Mouse (Mus musculus) testis, adult 2 months (tissue): ENCODE data around the gene Ercc2. TPM values are rescaled to one million over a fixed set of nuclear protein-coding genes. Genes with fewer than 3 reads are reported as not detected.

ENCODE experiments used
- H3K27ac ChIP-seq: fragments of 200-500 bp; 2 replicates; pipeline ENCODE4 v1.5.1; 2012; ENCODE audit warnings: low read depth, low read length; ENCODE audit not compliant: control insufficient read depth, insufficient read depth
- H3K27me3 ChIP-seq: fragments of 200-500 bp; 2 replicates; pipeline ENCODE4 v1.6.1; 2012; ENCODE audit warnings: mild to moderate bottlenecking, low read length, moderate library complexity; ENCODE audit not compliant: control insufficient read depth, insufficient read depth
- H3K36me3 ChIP-seq: fragments of 200-500 bp; 2 replicates; pipeline ENCODE4 v1.6.1; 2012; ENCODE audit warnings: mild to moderate bottlenecking, low read length; ENCODE audit not compliant: control insufficient read depth, insufficient read depth
- H3K4me1 ChIP-seq: fragments of 200-500 bp; 2 replicates; pipeline ENCODE4 v1.6.1; 2012; ENCODE audit warnings: low read length; ENCODE audit not compliant: control insufficient read depth, insufficient read depth
- H3K4me3 ChIP-seq: fragments of 200-500 bp; 2 replicates; pipeline ENCODE4 v1.5.1; 2012; ENCODE audit warnings: low read depth, mild to moderate bottlenecking, low read length, moderate library complexity, mixed read lengths; ENCODE audit not compliant: control insufficient read depth
- CTCF ChIP-seq: fragments of 200-500 bp; IDR thresholded peaks from 2 replicates; pipeline ENCODE4 v1.5.1; 2012; ENCODE audit warnings: low read depth, mild to moderate bottlenecking, inconsistent platforms, low read length, moderate library complexity; ENCODE audit not compliant: control insufficient read depth, insufficient read depth, insufficient replicate concordance
- POLR2A ChIP-seq: fragments of 200-500 bp; IDR thresholded peaks from 2 replicates; pipeline ENCODE4 v1.6.1; 2012; ENCODE audit warnings: low read depth, mild to moderate bottlenecking, inconsistent platforms, low read length, moderate library complexity; ENCODE audit not compliant: control insufficient read depth
- polyA plus RNA-seq: library from polyadenylated mRNA; depleted of rRNA; stranded (reverse); fragments of >200 nt; gene quantifications from 2 replicates; pipeline ENCODE4 v1.2.3, GENCODE M21; 2012

Ercc2 gene
- polyA plus RNA-seq, 1 experiment: 53.3 TPM

DNA sequence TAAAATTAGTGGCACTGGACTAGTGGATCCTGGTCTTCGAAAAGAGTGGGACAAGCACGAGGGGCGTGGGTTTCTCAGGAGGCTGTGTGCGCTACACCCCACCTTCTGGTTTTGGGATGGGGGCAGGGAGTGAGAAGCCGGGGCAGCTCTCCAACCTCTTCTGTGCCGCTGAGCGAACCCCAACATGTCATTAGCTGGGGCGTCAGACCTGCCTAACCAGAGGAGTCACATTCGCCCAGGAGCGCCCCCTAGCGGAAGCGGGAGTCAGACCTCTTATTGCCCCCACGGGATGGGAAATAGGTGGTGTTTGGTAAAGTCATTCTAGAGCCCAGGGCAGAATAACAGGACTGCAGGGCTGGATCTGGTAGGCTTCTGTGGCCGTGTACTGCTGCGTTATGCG is 20.1 kb upstream of the Ercc2 start:
- Histone ChIP-seq H3K27ac (no peak overlapping the region), H3K4me1 (peaks cover 54% of the 10 kb centered on the region), H3K4me3 (peak overlapping the region; percentile 89), H3K27me3 (no peaks in the 10 kb centered on the region), H3K36me3 (no peaks in the 10 kb centered on the region)
- TF ChIP-seq CTCF: peak; percentile 87
- TF ChIP-seq POLR2A: no peak

DNA sequence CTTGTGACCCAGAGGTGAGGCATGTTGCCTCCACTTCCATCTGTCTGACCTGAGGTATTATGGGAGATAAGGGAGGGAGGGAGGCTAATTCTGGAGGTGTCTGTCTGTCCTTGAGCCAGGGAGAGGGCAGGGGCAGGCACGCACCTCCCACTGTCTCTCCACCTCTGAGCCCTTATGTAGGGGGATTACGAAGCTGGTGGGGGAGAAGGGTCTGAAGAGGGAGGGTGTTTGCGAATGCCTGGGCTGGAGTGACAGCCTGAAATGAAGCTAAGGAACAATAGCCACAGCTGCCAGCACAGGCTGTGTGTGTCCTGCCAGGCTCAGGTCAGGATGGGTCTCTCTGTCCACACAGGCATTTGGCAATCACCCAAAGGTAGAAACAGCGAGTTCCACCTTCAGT is 19.5 kb upstream of the Ercc2 start:
- TF ChIP-seq CTCF: no peak
- TF ChIP-seq POLR2A: no peak
- H3K4me3 ChIP-seq: no peak overlapping the region
- peaks cover 58% of the 10 kb centered on the region for H3K4me1 ChIP-seq

DNA sequence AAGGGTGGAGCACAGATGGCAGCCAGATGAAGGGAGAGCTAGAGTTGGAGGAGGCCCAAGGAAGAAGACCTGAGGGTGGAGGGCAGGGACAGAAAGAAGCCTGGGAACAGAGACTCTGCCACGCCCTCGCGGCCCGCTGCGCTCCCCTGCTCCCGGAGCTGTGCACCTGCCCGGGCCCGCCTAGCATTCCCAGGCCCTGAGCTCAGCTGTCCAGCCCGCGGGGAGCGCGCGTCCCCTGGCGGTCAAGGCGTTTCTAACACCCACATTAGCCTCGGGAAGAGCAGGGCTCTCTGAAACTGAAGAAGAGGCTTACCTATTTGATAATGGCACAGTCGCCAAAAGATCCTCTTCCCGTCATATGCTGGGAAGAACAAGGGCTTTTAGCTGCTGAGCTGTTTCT is 17.9 kb upstream of the Ercc2 start:
- Histone ChIP-seq H3K4me1 (peaks cover 62% of the 10 kb centered on the region), H3K4me3 (no peak overlapping the region), H3K27ac (no peak overlapping the region), H3K36me3 (no peaks in the 10 kb centered on the region), H3K27me3 (no peaks in the 10 kb centered on the region)
- TF ChIP-seq POLR2A (no peak), CTCF (peak; percentile 90)

More for the DNA sequence above, 19.5 kb upstream of the Ercc2 start:
- Histone ChIP-seq H3K36me3 (no peaks in the 10 kb centered on the region), H3K27ac (no peak overlapping the region), H3K27me3 (no peaks in the 10 kb centered on the region)

DNA sequence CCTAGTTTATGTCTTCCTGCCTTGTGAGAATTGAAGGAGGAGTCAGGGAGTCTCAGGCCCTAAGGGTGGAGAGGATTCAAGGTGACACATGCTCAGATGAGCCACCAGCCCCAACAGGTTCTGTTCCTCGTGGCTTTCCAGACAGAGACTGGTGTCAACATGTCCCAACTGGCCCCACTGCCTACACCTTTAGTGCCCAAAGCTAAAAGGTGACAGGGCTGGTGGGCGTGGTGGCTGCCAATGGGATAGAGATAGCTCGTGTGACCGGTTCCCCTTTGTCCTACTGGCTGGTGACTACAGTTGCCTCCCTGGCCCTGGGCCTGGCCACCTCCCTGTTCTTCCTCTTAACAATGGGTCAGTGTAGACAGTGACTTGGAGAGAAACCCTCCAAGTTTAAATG is 16.4 kb upstream of the Ercc2 start:
- no peak for TF ChIP-seq POLR2A
- no peak for TF ChIP-seq CTCF
- no peak overlapping the region for H3K27ac ChIP-seq
- H3K27me3 ChIP-seq: no peaks in the 10 kb centered on the region
- H3K4me3 ChIP-seq: no peak overlapping the region
- H3K36me3 ChIP-seq: no peaks in the 10 kb centered on the region
- peaks cover 62% of the 10 kb centered on the region for H3K4me1 ChIP-seq

DNA sequence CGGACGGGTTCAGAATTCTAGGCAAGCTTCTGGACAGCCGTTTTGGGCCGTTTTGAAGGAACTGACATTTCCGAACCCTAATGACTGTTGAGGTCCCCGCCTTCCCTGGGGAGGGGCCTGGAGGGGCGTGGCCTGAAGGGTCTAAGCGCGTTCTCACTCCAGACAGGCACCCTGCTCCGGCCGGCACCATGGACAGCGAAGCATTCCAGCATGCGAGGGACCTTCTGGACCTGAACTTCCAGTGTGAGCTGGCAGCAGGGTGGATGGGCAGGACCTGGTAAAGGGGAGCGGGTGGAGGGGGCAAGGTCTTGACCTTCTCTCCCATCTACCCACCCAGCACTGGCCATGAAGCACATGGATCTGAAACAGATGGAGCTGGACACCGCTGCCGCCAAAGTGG is 13.4 kb upstream of the Ercc2 start:
- peak; percentile 76 for TF ChIP-seq POLR2A
- peak; percentile 13; the same call in 1 of the 2 replicates for TF ChIP-seq CTCF
- H3K36me3 ChIP-seq: no peaks in the 10 kb centered on the region; the same call in 1 of the 2 replicates
- peaks cover 42% of the 10 kb centered on the region for H3K4me1 ChIP-seq
- H3K27ac ChIP-seq: peak overlapping the region; percentile 91
- H3K27me3 ChIP-seq: no peaks in the 10 kb centered on the region
- peak overlapping the region; percentile 88 for H3K4me3 ChIP-seq

DNA sequence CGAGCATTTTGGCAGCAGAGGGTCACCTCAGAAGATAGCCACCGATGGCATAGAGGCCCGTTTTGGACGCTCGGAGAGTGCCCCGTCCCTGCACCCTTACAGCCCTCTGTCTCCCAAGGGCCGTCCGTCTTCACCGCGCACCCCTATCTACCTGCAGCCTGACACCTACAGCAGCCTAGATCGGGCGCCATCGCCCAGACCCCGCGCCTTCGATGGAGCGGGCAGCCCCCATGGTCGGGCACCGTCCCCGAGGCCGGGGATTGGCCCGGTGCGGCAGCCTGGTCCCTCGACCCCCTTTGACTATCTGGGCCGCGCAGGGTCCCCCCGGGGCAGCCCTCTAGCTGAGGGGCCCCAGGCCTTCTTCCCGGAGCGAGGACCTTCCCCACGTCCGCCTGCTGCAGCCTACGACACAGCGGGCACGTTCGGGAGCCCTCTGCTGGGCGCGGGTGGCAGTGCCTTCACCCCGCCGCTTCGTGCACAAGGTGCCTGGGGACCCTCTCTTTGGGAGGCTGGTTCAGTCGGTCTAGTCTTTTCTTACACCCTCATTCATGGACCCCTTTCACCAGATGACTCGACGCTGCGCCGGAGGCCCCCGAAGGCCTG is 11.9 kb upstream of the Ercc2 start:
- no peaks in the 10 kb centered on the region for H3K27me3 ChIP-seq
- H3K4me3 ChIP-seq: peak overlapping the region; percentile 71
- TF ChIP-seq CTCF (peak; percentile 72; the same call in 1 of the 2 replicates), POLR2A (no peak)
- H3K27ac ChIP-seq: 0 out of 2 replicates have a peak overlapping the region, but pooled peaks have one; percentile 5
- no peaks in the 10 kb centered on the region; the same call in 1 of the 2 replicates for H3K36me3 ChIP-seq
- peaks cover 30% of the 10 kb centered on the region for H3K4me1 ChIP-seq

DNA sequence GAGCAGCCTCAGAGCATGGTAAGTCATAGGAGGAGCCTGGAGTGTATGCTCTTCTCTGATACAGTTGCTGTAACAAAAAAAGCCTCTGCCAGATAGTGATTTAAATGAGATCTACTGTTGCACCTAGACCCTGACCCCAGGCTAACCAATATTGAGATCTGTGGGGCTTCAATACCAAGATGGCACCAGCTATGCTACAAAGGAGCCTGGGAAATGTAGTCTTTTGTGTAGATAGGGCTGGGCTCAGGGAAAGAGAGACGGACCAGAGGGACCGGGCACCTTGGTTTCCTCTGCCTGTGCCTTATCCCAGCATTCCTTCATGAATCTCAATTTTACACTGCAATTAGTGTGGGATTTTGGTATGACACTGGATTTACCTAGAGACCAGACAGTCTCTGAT is 8.4 kb upstream of the Ercc2 start:
- no peak for TF ChIP-seq CTCF
- TF ChIP-seq POLR2A: no peak
- Histone ChIP-seq H3K4me3 (no peak overlapping the region), H3K4me1 (peaks cover 17% of the 10 kb centered on the region), H3K27me3 (no peaks in the 10 kb centered on the region), H3K27ac (no peak overlapping the region), H3K36me3 (no peaks in the 10 kb centered on the region; the same call in 1 of the 2 replicates)
